Mouse (Mus musculus) lung, embryonic 16.5 days (tissue): ENCODE measurements around the gene Znhit1. TPM values are rescaled to one million over a fixed set of nuclear protein-coding genes. Genes with fewer than 3 reads are reported as not detected.

ENCODE experiments used
- ATAC-seq: fragments of 200-750 bp; cut with Nextera tagmentation; 2 replicates; pipeline ENCODE4 v1.8.0; 2017; ENCODE audit warnings: low read depth, mild to moderate bottlenecking, moderate library complexity
- H3K27ac ChIP-seq: fragments of 300-500 bp; sonication (generic); 2 replicates; pipeline ENCODE4 v1.5.1; 2014; ENCODE audit warnings: mild to moderate bottlenecking, control low read depth, low read length
- H3K27me3 ChIP-seq: fragments of 300-500 bp; sonication (generic); 2 replicates; pipeline ENCODE4 v1.6.1; 2014; ENCODE audit warnings: low read depth, low read length, mixed read lengths; ENCODE audit not compliant: control insufficient read depth, insufficient read depth
- H3K36me3 ChIP-seq: fragments of 300-500 bp; sonication (generic); 2 replicates; pipeline ENCODE4 v1.6.1; 2014; ENCODE audit warnings: low read length; ENCODE audit not compliant: control insufficient read depth, insufficient read depth
- H3K4me1 ChIP-seq: fragments of 300-500 bp; sonication (generic); replicated peaks from 2 replicates; pipeline ENCODE4 v1.6.1; 2014; ENCODE audit warnings: low read length, mixed read lengths; ENCODE audit not compliant: control insufficient read depth, insufficient read depth
- H3K4me2 ChIP-seq: fragments of 300-500 bp; sonication (generic); 2 replicates; pipeline ENCODE4 v1.6.1; 2014; ENCODE audit warnings: low read depth, low read length, control low read depth
- H3K4me3 ChIP-seq: fragments of 300-500 bp; sonication (generic); 2 replicates; pipeline ENCODE4 v1.5.1; 2014; ENCODE audit warnings: mild to moderate bottlenecking, low read length, control low read depth
- H3K9ac ChIP-seq: fragments of 300-500 bp; sonication (generic); 2 replicates; pipeline ENCODE4 v1.6.1; 2014; ENCODE audit warnings: low read length, control low read depth
- H3K9me3 ChIP-seq: fragments of 300-500 bp; sonication (generic); 2 replicates; pipeline ENCODE4 v1.6.1; 2016; ENCODE audit warnings: low read length; ENCODE audit not compliant: control insufficient read depth
- WGBS: fragments of 180-500 bp; shearing (Covaris S2); extraction: QIAGEN DNeasy Blood & Tissue Kit; methylation state at CpG from one replicate; pipeline ENCODE4 v1.1.7; 2014; 5-methylcytosine and 5-hydroxymethylcytosine counted together
- microRNA counts: library from miRNA; unstranded; fragments of <30 nt; microRNA quantifications from one replicate; lab custom pipeline; 2016
- microRNA-seq: library from miRNA; unstranded; fragments of <30 nt; microRNA quantifications from one replicate; pipeline ENCODE4, GENCODE M21; 2016
- polyA plus RNA-seq: library from polyadenylated mRNA; unstranded; fragments of >200 nt; fragmentation: Nextera tagmentation; extraction: Ambion mirVana; gene quantifications from 2 replicates; pipeline ENCODE4 v1.2.1, GENCODE M21; 2015

The Znhit1 gene
- polyA plus RNA-seq, 1 experiment from 2014 or later, result 113 TPM

DNA sequence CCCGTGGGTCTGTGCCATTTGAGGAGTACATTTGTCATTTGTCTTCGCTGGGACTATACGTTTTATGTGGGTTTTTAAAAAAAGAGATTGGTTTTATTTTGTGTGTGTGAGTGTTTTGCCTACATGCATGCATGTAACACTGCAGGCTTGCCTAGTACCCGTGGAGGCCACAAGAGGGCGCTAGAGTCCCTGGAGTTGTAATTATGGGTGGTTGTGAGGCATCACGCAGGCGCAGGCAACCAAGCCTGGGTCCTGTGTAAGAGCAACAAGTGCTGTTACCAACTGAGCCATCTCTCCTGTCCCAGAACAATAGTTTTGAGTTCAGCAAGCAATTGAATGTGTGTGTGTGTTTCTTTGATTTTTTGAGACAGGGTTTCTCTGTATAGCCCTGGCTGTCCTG is 48.5 kb downstream of the Znhit1 start:
- H3K9me3 ChIP-seq, result no peaks in the 10 kb centered on the region; the same call in 1 of the 2 replicates
- no peak overlapping the region for H3K4me2 ChIP-seq
- H3K27ac ChIP-seq, result no peak overlapping the region
- WGBS, result 63% methylated on average over 7 of the region's 7 CpGs
- no peaks in the 10 kb centered on the region for H3K4me1 ChIP-seq
- no peaks in the 10 kb centered on the region for H3K36me3 ChIP-seq
- ATAC-seq, result no peak
- no peaks in the 10 kb centered on the region for H3K27me3 ChIP-seq
- H3K9ac ChIP-seq, result no peak overlapping the region
- no peak overlapping the region for H3K4me3 ChIP-seq

DNA sequence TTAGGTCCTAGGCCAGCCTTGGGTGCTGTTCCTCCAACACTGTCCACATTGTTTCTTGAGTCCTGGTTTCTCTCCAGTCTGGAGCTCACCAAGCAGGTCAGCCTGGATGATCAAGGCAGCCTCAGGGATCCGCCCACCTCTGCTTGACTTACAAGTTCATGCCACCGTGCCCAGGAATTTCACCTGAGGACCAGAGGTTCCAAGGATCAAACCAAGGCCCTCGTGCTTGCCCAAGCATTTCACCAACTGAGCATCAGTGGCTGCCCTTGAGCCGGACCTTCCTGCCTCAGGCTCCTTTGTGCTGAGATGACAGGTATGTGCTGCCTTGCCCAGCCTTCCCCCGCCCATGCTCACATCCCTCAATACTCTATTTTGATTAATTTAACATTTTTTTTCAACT is 50.2 kb downstream of the Znhit1 start:
- Histone ChIP-seq H3K36me3 (no peaks in the 10 kb centered on the region), H3K27me3 (no peaks in the 10 kb centered on the region), H3K4me3 (no peak overlapping the region), H3K9ac (no peak overlapping the region), H3K4me1 (no peaks in the 10 kb centered on the region), H3K9me3 (no peaks in the 10 kb centered on the region; the same call in 1 of the 2 replicates), H3K27ac (no peak overlapping the region), H3K4me2 (no peak overlapping the region)
- no peak for ATAC-seq
- WGBS, result 74% methylated on average over 5 of the region's 5 CpGs

DNA sequence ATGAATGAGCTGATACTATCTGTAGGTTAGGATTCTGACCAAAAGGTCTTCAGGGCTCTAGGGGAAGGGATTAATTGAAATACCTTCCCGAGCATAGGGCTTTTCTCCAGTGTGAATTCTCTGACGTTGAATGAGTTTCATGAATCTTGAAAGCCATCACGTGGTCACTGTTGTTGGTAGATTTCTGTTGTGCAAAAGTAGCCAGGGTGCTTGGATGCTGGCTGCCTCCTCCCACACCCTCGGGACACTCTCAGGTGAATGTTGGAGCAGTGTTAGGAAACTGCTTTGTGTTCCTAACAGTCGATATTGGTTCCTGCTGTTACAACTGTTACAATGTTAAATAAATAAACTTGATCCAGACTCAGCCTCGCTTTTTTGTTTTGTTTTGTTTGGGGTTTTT is 51.1 kb downstream of the Znhit1 start:
- Histone ChIP-seq H3K9ac (no peak overlapping the region), H3K4me3 (no peak overlapping the region), H3K9me3 (no peaks in the 10 kb centered on the region; the same call in 1 of the 2 replicates), H3K27me3 (no peaks in the 10 kb centered on the region), H3K4me2 (no peak overlapping the region), H3K27ac (no peak overlapping the region), H3K4me1 (no peaks in the 10 kb centered on the region), H3K36me3 (no peaks in the 10 kb centered on the region)
- no peak for ATAC-seq
- 77% methylated on average over 6 of the region's 6 CpGs for WGBS

DNA sequence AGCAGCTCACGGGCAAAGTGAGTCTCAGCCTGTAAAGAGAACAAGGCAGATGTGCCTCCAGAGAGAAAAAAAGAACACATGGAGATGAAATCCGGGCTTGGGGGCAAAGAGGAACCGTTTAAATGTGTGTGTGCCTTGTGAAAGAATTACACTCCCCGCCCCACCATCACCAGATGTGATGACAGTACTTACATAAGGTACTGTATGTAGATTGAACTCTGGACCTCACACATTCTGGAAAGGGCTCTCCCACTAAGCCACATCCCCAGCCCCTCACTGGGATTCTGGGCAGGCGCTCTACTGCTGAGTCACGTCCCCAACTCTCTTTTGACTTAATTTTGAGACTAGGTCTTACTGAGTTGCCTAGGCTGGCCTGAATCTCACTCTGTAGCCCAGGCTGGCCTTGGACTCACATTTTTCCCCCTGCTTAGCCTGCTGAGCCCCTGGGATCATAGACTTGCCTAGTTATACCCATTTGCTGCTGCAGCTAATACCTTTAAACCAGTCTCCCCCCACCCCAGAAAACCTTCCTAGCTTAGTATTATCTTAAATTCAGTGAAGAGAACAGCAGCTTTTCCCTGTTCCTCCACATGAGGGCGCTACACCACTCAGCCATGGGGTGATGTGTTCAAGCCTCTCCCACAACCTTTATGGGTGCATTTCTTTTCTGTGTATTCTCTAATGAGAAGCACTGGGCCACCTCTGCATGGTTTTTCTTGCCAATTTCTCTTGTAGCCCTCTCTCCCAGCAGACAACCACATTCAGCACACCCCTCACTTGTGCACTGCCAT is 51.7 kb downstream of the Znhit1 start:
- Histone ChIP-seq H3K36me3 (no peaks in the 10 kb centered on the region), H3K9me3 (no peaks in the 10 kb centered on the region; the same call in 1 of the 2 replicates), H3K27ac (no peak overlapping the region), H3K4me1 (no peaks in the 10 kb centered on the region), H3K9ac (no peak overlapping the region), H3K4me3 (no peak overlapping the region), H3K4me2 (no peak overlapping the region), H3K27me3 (no peaks in the 10 kb centered on the region)
- WGBS, result 66% methylated on average over 7 of the region's 7 CpGs
- ATAC-seq, result no peak

DNA sequence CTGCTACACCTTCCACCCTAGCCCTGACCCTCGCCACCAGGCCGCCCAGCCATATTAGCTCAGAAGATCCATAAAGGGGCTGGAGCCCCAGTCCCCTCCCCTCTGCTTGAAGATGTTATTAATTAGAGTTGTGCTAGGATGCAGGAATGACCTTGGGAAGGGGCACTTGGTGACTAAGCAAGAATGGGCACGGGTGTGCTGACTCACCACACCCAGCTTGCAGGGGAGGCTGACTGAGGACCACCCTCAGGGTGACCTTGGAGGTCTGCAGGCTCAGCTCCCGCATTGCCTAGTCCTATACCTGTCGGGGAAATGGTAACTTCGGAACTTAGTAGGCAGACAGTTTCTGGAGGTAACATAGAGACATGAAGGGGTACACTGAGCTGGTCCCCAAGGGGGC is 53.9 kb downstream of the Znhit1 start:
- Histone ChIP-seq H3K9ac (no peak overlapping the region), H3K4me2 (no peak overlapping the region), H3K36me3 (no peaks in the 10 kb centered on the region), H3K4me1 (no peaks in the 10 kb centered on the region), H3K27me3 (no peaks in the 10 kb centered on the region), H3K9me3 (no peaks in the 10 kb centered on the region), H3K27ac (no peak overlapping the region), H3K4me3 (no peak overlapping the region)
- ATAC-seq, result no peak
- WGBS, result 79% methylated on average over 6 of the region's 6 CpGs

DNA sequence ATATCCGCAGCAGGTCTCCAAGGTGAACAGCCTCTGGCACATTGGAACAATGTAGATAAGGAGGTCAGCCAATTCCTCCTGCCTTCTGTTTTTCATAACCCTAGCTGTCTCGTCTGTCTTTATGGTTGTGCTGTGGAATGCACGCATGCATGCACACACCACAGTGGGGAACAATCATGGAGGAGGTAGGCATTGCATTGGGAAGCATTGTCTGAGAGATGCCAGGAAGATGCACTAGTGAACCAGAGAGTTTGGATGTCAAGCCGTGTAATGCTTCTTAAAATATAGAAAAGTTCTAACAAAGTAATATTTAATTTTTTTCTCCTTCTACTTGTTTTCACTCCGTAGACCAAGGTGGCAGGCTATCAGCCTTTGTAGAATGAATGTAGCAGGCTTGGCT is 54.9 kb downstream of the Znhit1 start:
- WGBS, result 86% methylated on average over 5 of the region's 5 CpGs

More for the DNA sequence above, 54.9 kb downstream of the Znhit1 start:
- Histone ChIP-seq H3K9me3 (no peaks in the 10 kb centered on the region), H3K9ac (no peak overlapping the region), H3K4me3 (no peak overlapping the region), H3K27ac (no peak overlapping the region), H3K4me1 (no peaks in the 10 kb centered on the region), H3K4me2 (no peak overlapping the region), H3K27me3 (no peaks in the 10 kb centered on the region), H3K36me3 (no peaks in the 10 kb centered on the region)
- no peak for ATAC-seq

MicroRNAs encoded within 50 kb of the gene (microRNA counts, 519-probe panel; counts per million panel counts)
- not detected for microRNA mmu-miR-702 (lab: Ali Mortazavi, UCI)

Small RNA genes lying within 50 kb of the gene (microRNA-seq; reads per million reads assigned to microRNA genes)
- gene Mir702, result 16.4 reads per million, percentile 31 among the genes with 10 or more reads in this experiment

Other genes with a start within 250 kb of the Znhit1 start
- gene Col26a1, start 104.8 kb downstream of the Znhit1 start, polyA plus RNA-seq, result 5.9 and 7.2 TPM in 2 replicates
- gene Ift22, start 79.9 kb downstream of the Znhit1 start, polyA plus RNA-seq, result 92.8 and 93.7 TPM in 2 replicates
- 286 and 300 TPM in 2 replicates for gene Fis1, start 34.7 kb downstream of the Znhit1 start, polyA plus RNA-seq
- gene Cldn15, start 21.4 kb downstream of the Znhit1 start, polyA plus RNA-seq, result 5.1 and 6.2 TPM in 2 replicates
- gene Plod3, start 1.0 kb downstream of the Znhit1 start, polyA plus RNA-seq, result 56.1 and 63.0 TPM in 2 replicates
- gene Vgf, start 38.4 kb upstream of the Znhit1 start, polyA plus RNA-seq, result 0.13 TPM in 1 of 2 replicates, not detected in the other
- 191 and 206 TPM in 2 replicates for gene Ap1s1, start 58.1 kb upstream of the Znhit1 start, polyA plus RNA-seq
- 0.93 and 1.1 TPM in 2 replicates for gene Serpine1, start 84.2 kb upstream of the Znhit1 start, polyA plus RNA-seq
- gene Trim56, start 128.2 kb upstream of the Znhit1 start, polyA plus RNA-seq, result 12.2 and 13.5 TPM in 2 replicates
- gene Muc3, start 161.3 kb upstream of the Znhit1 start, polyA plus RNA-seq, result 0.70 TPM in 1 of 2 replicates, not detected in the other
- gene Muc3a, start 224.4 kb upstream of the Znhit1 start, polyA plus RNA-seq, result 0.11 TPM in 1 of 2 replicates, not detected in the other